Mouse (Mus musculus): ENCODE results near the gene Wdr95.

Gene Wdr95

GRCm38 (mm10) chr5:149527999-149528729 lies at the start of gene Wdr95:
Gene Wdr95, plus strand, starts transcription at chr5:149528679.
- peak; percentile 57 for DNase-seq

GRCm38 (mm10) chr5:149481920-149482319 lies 46.6 kb upstream of the Wdr95 start:
- no peak for DNase-seq

- peak; percentile 67 for DNase-seq
Observed at GRCm38 (mm10) chr5:149483321-149484052, 45.0 kb upstream of the Wdr95 start.

GRCm38 (mm10) chr5:149484270-149484669 lies 44.2 kb upstream of the Wdr95 start:
- DNase-seq: no peak

- no peak for DNase-seq
Observed at GRCm38 (mm10) chr5:149485447-149485846, 43.0 kb upstream of the Wdr95 start.

GRCm38 (mm10) chr5:149488360-149489021 lies 40.0 kb upstream of the Wdr95 start:
- no peak for DNase-seq

GRCm38 (mm10) chr5:149489136-149489535 lies 39.3 kb upstream of the Wdr95 start:
- DNase-seq: peak; percentile 84

- no peak for DNase-seq
Observed at GRCm38 (mm10) chr5:149490275-149490674, 38.2 kb upstream of the Wdr95 start.

GRCm38 (mm10) chr5:149495655-149496054 lies 32.8 kb upstream of the Wdr95 start:
- no peak for DNase-seq

GRCm38 (mm10) chr5:149496401-149497066 lies 31.9 kb upstream of the Wdr95 start:
- DNase-seq: no peak

- no peak for DNase-seq
Observed at GRCm38 (mm10) chr5:149499936-149500335, 28.5 kb upstream of the Wdr95 start.

- no peak for DNase-seq
Observed at GRCm38 (mm10) chr5:149503423-149504175, 24.9 kb upstream of the Wdr95 start.

GRCm38 (mm10) chr5:149504985-149505384 lies 23.5 kb upstream of the Wdr95 start:
- no peak for DNase-seq

- DNase-seq: no peak
Observed at GRCm38 (mm10) chr5:149506033-149506432, 22.4 kb upstream of the Wdr95 start.

- DNase-seq: no peak
Observed at GRCm38 (mm10) chr5:149508094-149509029, 20.1 kb upstream of the Wdr95 start.

- DNase-seq: no peak
Observed at GRCm38 (mm10) chr5:149510323-149510722, 18.2 kb upstream of the Wdr95 start.

GRCm38 (mm10) chr5:149512695-149513094 lies 15.8 kb upstream of the Wdr95 start:
- DNase-seq: no peak

- no peak for DNase-seq
Observed at GRCm38 (mm10) chr5:149513438-149514086, 14.9 kb upstream of the Wdr95 start.

- peak; percentile 38 for DNase-seq
Observed at GRCm38 (mm10) chr5:149514087-149514671, 14.3 kb upstream of the Wdr95 start.

- DNase-seq: no peak
Observed at GRCm38 (mm10) chr5:149514890-149515289, 13.6 kb upstream of the Wdr95 start.

Measured in right cerebral cortex, adult 18-20 months (tissue).